Mouse (Mus musculus) stomach, embryonic 16.5 days (tissue): Measurements from ENCODE around the gene 4930568D16Rik. TPM values are rescaled to one million over a fixed set of nuclear protein-coding genes. Genes with fewer than 3 reads are reported as not detected.

Experiments used
- ATAC-seq: fragments of 200-750 bp; cut with Nextera tagmentation; 2 replicates; pipeline ENCODE4 v1.8.0; 2017; ENCODE audit warnings: moderate number of reproducible peaks, moderate TSS enrichment; ENCODE audit not compliant: insufficient read depth, low FRiP score
- H3K27ac ChIP-seq: fragments of 300-500 bp; sonication (generic); 2 replicates; pipeline ENCODE4 v1.5.1; 2014; ENCODE audit warnings: low read length
- H3K27me3 ChIP-seq: fragments of 300-500 bp; sonication (generic); 2 replicates; pipeline ENCODE4 v1.6.1; 2014; ENCODE audit warnings: low read length, control low read depth, mixed read lengths; ENCODE audit not compliant: control insufficient read depth, insufficient read depth
- H3K36me3 ChIP-seq: fragments of 300-500 bp; sonication (generic); 2 replicates; pipeline ENCODE4 v1.6.1; 2014; ENCODE audit warnings: low read length; ENCODE audit not compliant: control insufficient read depth, insufficient read depth
- H3K4me1 ChIP-seq: fragments of 300-500 bp; sonication (generic); 2 replicates; pipeline ENCODE4 v1.6.1; 2014; ENCODE audit warnings: low read length, control low read depth, mixed read lengths; ENCODE audit not compliant: control insufficient read depth, insufficient read depth
- H3K4me2 ChIP-seq: fragments of 300-500 bp; sonication (generic); 2 replicates; pipeline ENCODE4 v1.6.1; 2014; ENCODE audit warnings: low read depth, low read length, mixed read lengths
- H3K4me3 ChIP-seq: fragments of 300-500 bp; sonication (generic); replicated peaks from 2 replicates; pipeline ENCODE4 v1.5.1; 2014; ENCODE audit warnings: mild to moderate bottlenecking, low read length
- H3K9ac ChIP-seq: fragments of 300-500 bp; sonication (generic); 2 replicates; pipeline ENCODE4 v1.6.1; 2014; ENCODE audit warnings: low read length
- H3K9me3 ChIP-seq: fragments of 300-500 bp; sonication (generic); replicated peaks from 2 replicates; pipeline ENCODE4 v1.6.1; 2016; ENCODE audit warnings: low read length, control low read depth; ENCODE audit not compliant: control insufficient read depth
- WGBS: fragments of 180-500 bp; shearing (Covaris S2); extraction: QIAGEN DNeasy Blood & Tissue Kit; methylation state at CpG from one replicate; pipeline ENCODE4 v1.1.7; 2014; 5-methylcytosine and 5-hydroxymethylcytosine counted together
- polyA plus RNA-seq: library from polyadenylated mRNA; unstranded; fragments of >200 nt; fragmentation: Nextera tagmentation; extraction: Ambion mirVana; gene quantifications from 2 replicates; pipeline ENCODE4 v1.2.1, GENCODE M21; 2015

4930568D16Rik gene
- polyA plus RNA-seq, 1 experiment from 2014 or later = not detected

GRCm38 (mm10) chr2:35377600-35377999, 10.1 kb upstream of the 4930568D16Rik start:
- 12% methylated on average over 6 of the region's 6 CpGs for WGBS
- Histone ChIP-seq H3K4me3 (no peak overlapping the region), H3K36me3 (no peaks in the 10 kb centered on the region), H3K9ac (no peak overlapping the region), H3K27me3 (no peaks in the 10 kb centered on the region), H3K4me1 (no peaks in the 10 kb centered on the region), H3K9me3 (no peaks in the 10 kb centered on the region), H3K27ac (no peak overlapping the region), H3K4me2 (no peak overlapping the region)
- no peak for ATAC-seq

GRCm38 (mm10) chr2:35373003-35373402, 5.5 kb upstream of the 4930568D16Rik start:
- H3K9ac ChIP-seq = no peak overlapping the region
- ATAC-seq = no peak
- no peaks in the 10 kb centered on the region for H3K9me3 ChIP-seq
- H3K27me3 ChIP-seq = no peaks in the 10 kb centered on the region
- 22% methylated on average over 3 of the region's 3 CpGs for whole genome bisulfite sequencing
- no peak overlapping the region for H3K4me3 ChIP-seq
- no peaks in the 10 kb centered on the region for H3K4me1 ChIP-seq
- H3K36me3 ChIP-seq = no peaks in the 10 kb centered on the region
- no peak overlapping the region for H3K27ac ChIP-seq
- H3K4me2 ChIP-seq = no peak overlapping the region

GRCm38 (mm10) chr2:35370686-35371085, 3.2 kb upstream of the 4930568D16Rik start:
- no peak overlapping the region for H3K27ac ChIP-seq
- H3K36me3 ChIP-seq = no peaks in the 10 kb centered on the region
- H3K4me3 ChIP-seq = no peak overlapping the region
- ATAC-seq = no peak
- no peaks in the 10 kb centered on the region for H3K9me3 ChIP-seq
- H3K27me3 ChIP-seq = no peaks in the 10 kb centered on the region
- no peaks in the 10 kb centered on the region for H3K4me1 ChIP-seq
- no peak overlapping the region for H3K4me2 ChIP-seq
- no peak overlapping the region for H3K9ac ChIP-seq

GRCm38 (mm10) chr2:35349184-35349583, 18.3 kb downstream of the 4930568D16Rik start:
- WGBS = 37% methylated on average over 5 of the region's 5 CpGs
- H3K36me3 ChIP-seq = no peaks in the 10 kb centered on the region
- H3K9ac ChIP-seq = no peak overlapping the region
- H3K27me3 ChIP-seq = no peaks in the 10 kb centered on the region
- H3K4me2 ChIP-seq = no peak overlapping the region
- ATAC-seq = peak; percentile 76
- H3K4me1 ChIP-seq = peaks cover 4% of the 10 kb centered on the region; the same call in 1 of the 2 replicates
- no peak overlapping the region for H3K27ac ChIP-seq
- H3K4me3 ChIP-seq = no peak overlapping the region
- H3K9me3 ChIP-seq = no peaks in the 10 kb centered on the region

- no peaks in the 10 kb centered on the region for H3K9me3 ChIP-seq
Measured at GRCm38 (mm10) chr2:35345984-35346383, 21.5 kb downstream of the 4930568D16Rik start.

GRCm38 (mm10) chr2:35342605-35343004, 24.9 kb downstream of the 4930568D16Rik start:
- Histone ChIP-seq H3K4me2 (no peak overlapping the region), H3K4me1 (peaks cover 9% of the 10 kb centered on the region), H3K36me3 (no peaks in the 10 kb centered on the region), H3K9ac (no peak overlapping the region), H3K27ac (no peak overlapping the region), H3K9me3 (no peaks in the 10 kb centered on the region), H3K4me3 (no peak overlapping the region), H3K27me3 (no peaks in the 10 kb centered on the region)
- 73% methylated on average over 3 of the region's 3 CpGs for WGBS
- ATAC-seq = peak; percentile 33; the same call in 1 of the 2 replicates

More at GRCm38 (mm10) chr2:35345984-35346383, 21.5 kb downstream of the 4930568D16Rik start:
- Histone ChIP-seq H3K4me1 (peaks cover 4% of the 10 kb centered on the region; the same call in 1 of the 2 replicates), H3K27ac (no peak overlapping the region), H3K27me3 (no peaks in the 10 kb centered on the region), H3K36me3 (no peaks in the 10 kb centered on the region), H3K4me3 (no peak overlapping the region), H3K4me2 (no peak overlapping the region), H3K9ac (no peak overlapping the region)
- 49% methylated on average over 2 of the region's 2 CpGs for WGBS
- no peak for ATAC-seq

- ATAC-seq = no peak
- H3K27ac ChIP-seq = peak overlapping the region; percentile 65
- 46% methylated on average over 6 of the region's 6 CpGs for WGBS
Measured at GRCm38 (mm10) chr2:35338707-35339106, 28.8 kb downstream of the 4930568D16Rik start.

GRCm38 (mm10) chr2:35338036-35338435, 29.5 kb downstream of the 4930568D16Rik start:
- ATAC-seq = no peak
- Histone ChIP-seq H3K4me1 (peaks cover 27% of the 10 kb centered on the region), H3K4me3 (no peak overlapping the region), H3K9me3 (no peaks in the 10 kb centered on the region), H3K27me3 (no peaks in the 10 kb centered on the region), H3K9ac (no peak overlapping the region), H3K27ac (peak overlapping the region; percentile 65; the same call in 1 of the 2 replicates), H3K4me2 (no peak overlapping the region), H3K36me3 (no peaks in the 10 kb centered on the region)
- WGBS = 56% methylated on average over 1 of the region's 1 CpGs

More at GRCm38 (mm10) chr2:35338707-35339106, 28.8 kb downstream of the 4930568D16Rik start:
- no peak overlapping the region for H3K9ac ChIP-seq
- no peak overlapping the region for H3K4me3 ChIP-seq
- no peaks in the 10 kb centered on the region for H3K36me3 ChIP-seq
- no peak overlapping the region for H3K4me2 ChIP-seq
- no peaks in the 10 kb centered on the region for H3K9me3 ChIP-seq
- H3K27me3 ChIP-seq = no peaks in the 10 kb centered on the region
- peaks cover 27% of the 10 kb centered on the region for H3K4me1 ChIP-seq

- H3K4me1 ChIP-seq = peaks cover 27% of the 10 kb centered on the region
- H3K9ac ChIP-seq = peak overlapping the region; percentile 93
- H3K4me3 ChIP-seq = peak overlapping the region; percentile 84
- 46% methylated on average over 10 of the region's 10 CpGs for WGBS
- peak overlapping the region; percentile 94 for H3K27ac ChIP-seq
- H3K9me3 ChIP-seq = no peaks in the 10 kb centered on the region
- H3K27me3 ChIP-seq = no peaks in the 10 kb centered on the region
- H3K4me2 ChIP-seq = peak overlapping the region; percentile 96
- ATAC-seq = no peak
- no peaks in the 10 kb centered on the region for H3K36me3 ChIP-seq
Measured at GRCm38 (mm10) chr2:35337419-35337818, 30.1 kb downstream of the 4930568D16Rik start.
